Mouse (Mus musculus) embryonic facial prominence, embryonic 13.5 days (tissue): ENCODE results near the gene Eif3j1. TPM values are rescaled to one million over a fixed set of nuclear protein-coding genes. Genes with fewer than 3 reads are reported as not detected.
"Not testable (repeated sequence)": the region's sequence is repeated elsewhere in the genome, so short reads cannot be mapped to it uniquely, and the experiment has no call there.

Source experiments
- ATAC-seq: fragments of 200-750 bp; cut with Nextera tagmentation; 2 replicates; pipeline ENCODE4 v1.8.0; 2017; ENCODE audit warnings: low read depth; ENCODE audit not compliant: insufficient number of reproducible peaks, insufficient read depth, low FRiP score, low TSS enrichment
- H3K27ac ChIP-seq: fragments of 300-500 bp; sonication (generic); 2 replicates; pipeline ENCODE4 v1.5.1; 2015; ENCODE audit warnings: moderate library complexity, mild to moderate bottlenecking, inconsistent platforms
- H3K27me3 ChIP-seq: fragments of 300-500 bp; sonication (generic); 2 replicates; pipeline ENCODE4 v1.6.1; 2015; ENCODE audit warnings: mild to moderate bottlenecking, inconsistent platforms
- H3K36me3 ChIP-seq: fragments of 300-500 bp; sonication (generic); 2 replicates; pipeline ENCODE4 v1.6.1; 2015; ENCODE audit warnings: mild to moderate bottlenecking, inconsistent platforms
- H3K4me1 ChIP-seq: fragments of 300-500 bp; sonication (generic); 2 replicates; pipeline ENCODE4 v1.6.1; 2015; ENCODE audit warnings: inconsistent platforms
- H3K4me2 ChIP-seq: fragments of 300-500 bp; sonication (generic); 2 replicates; pipeline ENCODE4 v1.6.1; 2015; ENCODE audit warnings: moderate library complexity, mild to moderate bottlenecking, inconsistent platforms
- H3K4me3 ChIP-seq: fragments of 300-500 bp; sonication (generic); 2 replicates; pipeline ENCODE4 v1.5.1; 2015; ENCODE audit warnings: mild to moderate bottlenecking, inconsistent platforms
- H3K9ac ChIP-seq: fragments of 300-500 bp; sonication (generic); 2 replicates; pipeline ENCODE4 v1.6.1; 2015; ENCODE audit warnings: mild to moderate bottlenecking, inconsistent platforms
- H3K9me3 ChIP-seq: fragments of 300-500 bp; sonication (generic); 2 replicates; pipeline ENCODE4 v1.6.1; 2016; ENCODE audit warnings: inconsistent platforms
- WGBS: fragments of 180-500 bp; shearing (Covaris S2); methylation state at CpG from one replicate; pipeline ENCODE4 v1.1.7; 2015; ENCODE audit warnings: mixed read lengths; 5-methylcytosine and 5-hydroxymethylcytosine counted together
- polyA plus RNA-seq: library from polyadenylated mRNA; unstranded; fragments of >200 nt; fragmentation: Nextera tagmentation; extraction: Ambion mirVana; gene quantifications from 2 replicates; pipeline ENCODE4 v1.2.1, GENCODE M21; 2015

Gene Eif3j1
- polyA plus RNA-seq: 10.7 and 13.1 TPM in 2 replicates

GRCm38 (mm10) chr2:122027862-122028755 lies at the start of gene Eif3j1:
Gene Eif3j1, plus strand, starts transcription at chr2:122028546.
- Histone ChIP-seq H3K4me2 (peak within 1 kb of the TSS; percentile 63), H3K27me3 (no peaks in the 10 kb centered on the region), H3K4me3 (peak within 1 kb of the TSS; percentile 93), H3K4me1 (peaks cover 13% of the 10 kb centered on the region; the same call in 1 of the 2 replicates), H3K36me3 (peaks cover 5% of the 10 kb centered on the region; the same call in 1 of the 2 replicates), H3K27ac (peak within 1 kb of the TSS; percentile 88), H3K9ac (peak within 1 kb of the TSS; percentile 94), H3K9me3 (no peaks in the 10 kb centered on the region)
- ATAC-seq: peak; percentile 100
- WGBS: under 1% methylated on average over 48 of the region's 67 CpGs

DNA sequence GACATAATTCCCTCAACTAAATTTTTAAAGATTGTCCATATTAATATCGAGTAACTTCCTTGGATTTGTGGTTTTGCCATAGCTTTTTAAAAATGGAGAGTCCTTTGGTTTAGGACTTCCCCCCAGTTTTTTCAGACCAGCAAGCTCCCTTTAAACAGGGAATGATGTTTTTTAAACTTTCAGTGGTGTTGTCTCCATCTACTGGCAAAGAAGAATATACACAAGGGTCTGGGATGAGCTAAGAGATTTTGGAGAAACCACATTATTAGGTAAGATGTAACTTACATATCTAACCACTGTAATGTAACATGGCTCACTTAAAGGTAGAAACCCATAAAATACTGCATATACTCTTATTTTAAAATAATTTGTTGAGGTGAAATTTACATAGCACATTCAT lies 32.6 kb upstream of the Eif3j1 start:
- H3K27me3 ChIP-seq: no peaks in the 10 kb centered on the region
- no peaks in the 10 kb centered on the region for H3K9me3 ChIP-seq
- no peak overlapping the region for H3K27ac ChIP-seq
- H3K4me3 ChIP-seq: no peak overlapping the region
- H3K36me3 ChIP-seq: peaks cover 48% of the 10 kb centered on the region
- no peaks in the 10 kb centered on the region for H3K4me1 ChIP-seq
- no peak overlapping the region for H3K4me2 ChIP-seq
- no peak for ATAC-seq
- H3K9ac ChIP-seq: no peak overlapping the region
- 83% methylated on average over 1 of the region's 1 CpGs for WGBS

DNA sequence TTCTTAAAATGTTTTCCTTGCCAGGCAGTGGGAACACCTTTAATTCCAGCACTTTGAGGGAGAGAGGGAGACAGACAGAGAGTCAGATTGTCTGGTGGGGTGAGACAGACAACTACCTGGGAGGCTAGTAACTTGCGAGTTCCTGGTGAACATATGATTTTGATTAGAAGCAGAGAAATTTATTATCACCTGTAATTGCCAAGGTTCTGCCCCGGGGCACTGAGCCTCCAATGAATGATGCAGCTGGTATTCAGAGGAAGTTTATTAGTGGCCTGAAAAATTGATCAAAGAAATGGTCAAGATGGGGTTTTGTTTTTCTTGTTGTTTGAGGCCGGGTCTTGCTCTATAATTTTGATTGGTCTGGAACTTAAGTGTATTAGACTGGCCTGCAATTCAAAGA lies 19.5 kb upstream of the Eif3j1 start:
- ATAC-seq: no peak
- H3K4me2 ChIP-seq: no peak overlapping the region
- 51% methylated on average over 3 of the region's 3 CpGs for WGBS

DNA sequence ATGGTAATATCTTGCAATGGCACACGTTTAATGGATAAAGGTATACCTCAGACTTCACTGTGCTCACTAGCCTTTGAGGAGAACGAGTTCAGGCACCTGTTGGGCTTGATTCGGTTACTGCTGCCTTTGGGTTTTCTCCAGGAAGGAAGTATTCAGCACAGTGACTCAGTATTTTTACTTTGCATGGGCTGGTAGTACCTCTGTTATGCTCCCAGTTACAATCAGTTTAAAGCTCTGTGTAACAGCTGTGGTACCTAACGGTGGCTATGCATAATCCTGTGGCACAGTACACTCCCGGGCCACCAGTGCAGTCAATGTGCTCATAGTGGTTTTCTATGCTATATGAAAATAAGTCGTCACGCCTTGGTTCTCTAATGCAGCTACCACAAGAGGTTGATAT lies 16.9 kb upstream of the Eif3j1 start:
- Histone ChIP-seq H3K4me1 (no peaks in the 10 kb centered on the region), H3K4me3 (no peak overlapping the region), H3K4me2 (no peak overlapping the region), H3K36me3 (peaks cover 45% of the 10 kb centered on the region), H3K9ac (no peak overlapping the region), H3K27ac (no peak overlapping the region), H3K27me3 (no peaks in the 10 kb centered on the region), H3K9me3 (no peaks in the 10 kb centered on the region)
- no peak for ATAC-seq
- 89% methylated on average over 7 of the region's 7 CpGs for WGBS

More for the DNA sequence above, 19.5 kb upstream of the Eif3j1 start:
- H3K9ac ChIP-seq: no peak overlapping the region
- H3K27ac ChIP-seq: no peak overlapping the region
- no peaks in the 10 kb centered on the region for H3K4me1 ChIP-seq
- H3K36me3 ChIP-seq: peaks cover 53% of the 10 kb centered on the region
- no peak overlapping the region for H3K4me3 ChIP-seq
- no peaks in the 10 kb centered on the region for H3K9me3 ChIP-seq
- H3K27me3 ChIP-seq: no peaks in the 10 kb centered on the region

DNA sequence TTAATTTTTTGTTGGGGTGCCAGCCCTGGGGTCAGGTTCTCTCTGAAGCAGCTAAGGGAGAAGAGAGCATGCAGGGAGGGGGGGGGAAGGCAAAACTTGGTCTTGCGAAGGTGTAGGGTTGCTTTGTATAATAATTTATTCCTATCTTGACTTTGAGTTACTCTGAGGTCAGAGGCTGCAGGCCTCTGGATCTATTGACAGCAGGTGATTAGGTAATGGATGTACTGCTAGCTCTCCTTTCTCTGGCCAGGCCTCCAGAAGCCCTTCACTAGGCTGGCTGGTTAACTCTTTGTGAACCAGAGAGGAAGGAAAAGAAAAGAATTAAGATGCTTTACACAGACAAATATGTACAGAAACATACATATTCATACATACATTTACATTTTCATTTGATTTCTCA lies 9.6 kb upstream of the Eif3j1 start:
- ATAC-seq: no peak

GRCm38 (mm10) chr2:122022284-122022683 lies 6.1 kb upstream of the Eif3j1 start:
- Histone ChIP-seq H3K27me3 (no peaks in the 10 kb centered on the region), H3K4me3 (no peak overlapping the region), H3K27ac (no peak overlapping the region), H3K4me2 (no peak overlapping the region), H3K9ac (no peak overlapping the region), H3K9me3 (no peaks in the 10 kb centered on the region), H3K4me1 (0 out of 2 replicates have a peak, but pooled peaks cover 2% of the 10 kb centered on the region), H3K36me3 (no peaks in the 10 kb centered on the region)
- 72% methylated on average over 2 of the region's 2 CpGs for WGBS
- no peak for ATAC-seq

More for the DNA sequence above, 9.6 kb upstream of the Eif3j1 start:
- H3K4me3 ChIP-seq: no peak overlapping the region
- H3K9me3 ChIP-seq: no peaks in the 10 kb centered on the region
- H3K4me1 ChIP-seq: no peaks in the 10 kb centered on the region
- no peak overlapping the region for H3K27ac ChIP-seq
- 61% methylated on average over 1 of the region's 1 CpGs for WGBS
- no peak overlapping the region for H3K9ac ChIP-seq
- H3K36me3 ChIP-seq: peaks cover 10% of the 10 kb centered on the region
- no peaks in the 10 kb centered on the region for H3K27me3 ChIP-seq
- H3K4me2 ChIP-seq: no peak overlapping the region

- not testable (repeated sequence) for ATAC-seq, H3K9ac ChIP-seq, H3K4me3 ChIP-seq, H3K27ac ChIP-seq, H3K9me3 ChIP-seq, H3K36me3 ChIP-seq, H3K27me3 ChIP-seq
- Histone ChIP-seq H3K4me1 (peaks cover 13% of the 10 kb centered on the region; the same call in 1 of the 2 replicates), H3K4me2 (peak overlapping the region; percentile 62)
- whole genome bisulfite sequencing: 93% methylated on average over 10 of the region's 10 CpGs
These were observed 1.3 kb upstream of the Eif3j1 start for GRCm38 (mm10) chr2:122027091-122027490.

DNA sequence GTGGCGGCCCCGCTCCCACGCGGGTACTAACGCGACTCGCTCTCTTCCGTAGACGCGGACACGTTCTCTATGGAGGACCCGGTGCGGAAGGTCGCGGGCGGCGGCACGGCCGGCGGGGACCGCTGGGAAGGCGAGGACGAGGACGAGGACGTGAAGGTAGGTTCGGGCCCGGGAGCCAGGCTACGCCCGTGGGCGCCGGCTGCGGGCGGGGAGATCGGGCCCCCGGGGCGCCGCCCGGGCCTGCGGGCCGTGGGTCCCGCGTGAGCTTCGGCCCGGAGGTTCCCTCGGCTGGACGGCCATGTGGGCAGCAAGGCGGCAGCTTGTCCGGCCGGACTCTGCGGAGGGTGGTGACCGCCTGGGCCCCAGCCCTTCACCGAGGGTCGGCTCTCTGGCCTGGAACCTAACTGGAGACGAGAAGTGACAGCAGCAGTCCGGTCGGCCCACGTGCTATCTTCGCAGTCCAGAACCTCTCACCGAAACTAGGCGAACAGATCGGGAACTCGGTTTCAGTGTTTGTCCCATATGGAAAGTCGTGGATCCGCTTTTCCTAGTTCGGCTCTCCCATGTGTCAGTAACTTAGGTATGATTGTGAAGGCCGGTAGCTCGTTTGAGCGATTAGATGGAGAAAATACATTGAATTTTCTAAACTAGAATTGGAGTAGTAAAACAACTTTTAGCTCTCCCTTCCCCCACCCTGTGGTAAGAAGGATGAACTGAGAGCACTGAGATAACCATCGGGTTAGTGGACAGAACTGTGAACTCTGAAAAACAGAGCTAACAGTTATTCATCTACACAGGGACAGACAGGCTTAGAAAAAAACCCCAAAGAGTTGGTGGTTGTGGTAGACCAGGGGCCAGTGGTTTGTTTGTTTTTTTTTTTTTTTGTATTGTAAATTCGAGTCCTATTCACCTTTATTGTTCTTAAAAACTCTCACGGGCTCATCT lies 682 bp downstream of the Eif3j1 start:
- H3K4me2 ChIP-seq: peak overlapping the region; percentile 63
- H3K9me3 ChIP-seq: no peaks in the 10 kb centered on the region
- peak overlapping the region; percentile 88 for H3K27ac ChIP-seq
- peaks cover 13% of the 10 kb centered on the region; the same call in 1 of the 2 replicates for H3K4me1 ChIP-seq
- H3K4me3 ChIP-seq: peak overlapping the region; percentile 93
- peak overlapping the region; percentile 94 for H3K9ac ChIP-seq
- H3K36me3 ChIP-seq: peaks cover 5% of the 10 kb centered on the region; the same call in 1 of the 2 replicates
- peak; percentile 68 for ATAC-seq
- whole genome bisulfite sequencing: 1% methylated on average over 62 of the region's 71 CpGs
- H3K27me3 ChIP-seq: no peaks in the 10 kb centered on the region

DNA sequence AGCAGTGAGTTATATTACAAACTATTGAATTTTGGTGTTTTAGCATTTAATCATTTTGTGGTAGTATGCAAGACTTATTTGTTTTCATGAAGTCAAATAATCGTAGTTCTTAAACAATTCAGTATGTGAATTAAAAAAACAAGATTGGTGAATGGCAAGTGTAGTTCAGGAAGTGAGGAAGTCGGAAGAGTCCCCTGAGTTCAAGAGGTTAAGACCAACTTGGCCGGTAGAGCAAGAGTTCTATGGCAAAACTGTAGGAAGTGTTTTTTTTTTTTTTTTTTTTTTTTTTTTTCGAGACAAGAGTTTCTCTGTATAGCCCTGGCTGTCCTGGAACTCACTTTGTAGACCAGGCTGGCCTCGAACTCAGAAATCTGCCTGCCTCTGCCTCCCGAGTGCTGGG lies 3.6 kb downstream of the Eif3j1 start:
- no peak for ATAC-seq
- Histone ChIP-seq H3K4me2 (no peak overlapping the region), H3K27me3 (no peaks in the 10 kb centered on the region), H3K9me3 (no peaks in the 10 kb centered on the region), H3K9ac (no peak overlapping the region), H3K4me1 (peaks cover 13% of the 10 kb centered on the region; the same call in 1 of the 2 replicates), H3K4me3 (no peak overlapping the region), H3K27ac (no peak overlapping the region), H3K36me3 (peaks cover 13% of the 10 kb centered on the region)
- WGBS: 85% methylated on average over 5 of the region's 6 CpGs

GRCm38 (mm10) chr2:122036064-122036463 lies 7.7 kb downstream of the Eif3j1 start:
- H3K4me3 ChIP-seq: no peak overlapping the region
- whole genome bisulfite sequencing: 95% methylated on average over 3 of the region's 3 CpGs
- no peaks in the 10 kb centered on the region for H3K27me3 ChIP-seq
- H3K4me2 ChIP-seq: no peak overlapping the region
- H3K9me3 ChIP-seq: no peaks in the 10 kb centered on the region
- no peak overlapping the region for H3K9ac ChIP-seq
- peaks cover 27% of the 10 kb centered on the region; the same call in 1 of the 2 replicates for H3K36me3 ChIP-seq
- H3K4me1 ChIP-seq: no peaks in the 10 kb centered on the region
- ATAC-seq: no peak
- H3K27ac ChIP-seq: no peak overlapping the region

- no peak overlapping the region for H3K4me2 ChIP-seq
- H3K4me1 ChIP-seq: no peaks in the 10 kb centered on the region
- H3K27me3 ChIP-seq: no peaks in the 10 kb centered on the region
- no peaks in the 10 kb centered on the region for H3K9me3 ChIP-seq
- H3K36me3 ChIP-seq: peaks cover 56% of the 10 kb centered on the region
- H3K27ac ChIP-seq: no peak overlapping the region
- no peak overlapping the region for H3K9ac ChIP-seq
- no peak overlapping the region for H3K4me3 ChIP-seq
- ATAC-seq: no peak
These were observed 15.6 kb downstream of the Eif3j1 start for GRCm38 (mm10) chr2:122043926-122044325.
